ENCODE assay signal across 12 mouse cellular contexts in the genomic region with DNA sequence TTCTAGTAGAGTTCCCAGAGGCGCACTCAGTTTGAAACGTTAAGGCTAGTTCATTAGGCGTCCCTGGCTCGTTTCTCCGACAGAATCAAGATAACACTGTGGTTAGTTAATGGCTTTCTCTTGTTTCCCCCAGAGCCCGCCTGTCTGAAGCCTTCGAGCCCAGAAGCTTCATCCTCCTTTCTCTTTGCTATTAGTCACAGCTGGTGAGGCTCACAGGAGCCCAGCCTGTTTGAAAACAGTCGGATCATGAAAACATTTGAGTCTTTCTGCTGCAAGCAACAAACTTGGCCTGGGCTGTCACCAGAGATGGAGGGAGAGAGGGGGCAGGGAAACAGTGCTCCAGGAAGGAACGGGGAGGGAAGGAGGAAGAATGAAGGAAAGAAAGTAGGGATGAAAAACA.
DNase-seq lines count a peak whose midpoint lies in the region; ATAC-seq lines count a peak whose summit lies in the region.
"Had no signal": no experiment of that assay in that cellular context is flagged by ENCODE, and none has a peak within 500 bp of the region (broad histone marks: within the 10 kb centered on the region; RNA-seq: fewer than 3 reads in every experiment).

No protein-coding gene starts in this region.

- H3K4me3 ChIP-seq in hindbrain, embryonic 11.5 days (ENCODE audit: low read depth, low read length), result no peak overlapping the region
- no peak overlapping the region for H3K4me3 ChIP-seq in hindbrain, embryonic 13.5 days
- no peak overlapping the region for H3K4me3 ChIP-seq in lung, embryonic 15.5 days
- no peak overlapping the region for H3K4me3 ChIP-seq in embryonic facial prominence, embryonic 10.5 days
- H3K4me3 ChIP-seq: megakaryocyte, embryonic 14.5 days had no signal

- 16% methylated on average over 9 of the region's 9 CpGs for WGBS in hindbrain, embryonic 11.5 days
- 13% methylated on average over 9 of the region's 9 CpGs for WGBS in hindbrain, embryonic 13.5 days
- 4% methylated on average over 9 of the region's 9 CpGs for WGBS in lung, embryonic 15.5 days
- WGBS in embryonic facial prominence, embryonic 10.5 days, result 9% methylated on average over 9 of the region's 9 CpGs

- no peak overlapping the region for H3K9ac ChIP-seq in hindbrain, embryonic 11.5 days (ENCODE audit: low read depth, low read length)
- H3K9ac ChIP-seq in hindbrain, embryonic 13.5 days, result no peak overlapping the region
- H3K9ac ChIP-seq in lung, embryonic 15.5 days, result no peak overlapping the region

- no peak for ATAC-seq in hindbrain, embryonic 11.5 days (ENCODE audit: low FRiP score)
- ATAC-seq in hindbrain, embryonic 13.5 days (ENCODE audit: low FRiP score), result no peak
- ATAC-seq in lung, embryonic 15.5 days (ENCODE audit: borderline replicate concordance, extremely low read depth, low FRiP score, low TSS enrichment), result no peak; the same call in 1 of the 2 replicates

- H3K36me3 ChIP-seq in hindbrain, embryonic 11.5 days (ENCODE audit: control insufficient read depth, insufficient read depth, low read length), result no peaks in the 10 kb centered on the region
- no peaks in the 10 kb centered on the region for H3K36me3 ChIP-seq in hindbrain, embryonic 13.5 days
- no peaks in the 10 kb centered on the region for H3K36me3 ChIP-seq in lung, embryonic 15.5 days
- H3K36me3 ChIP-seq in embryonic facial prominence, embryonic 10.5 days (replicated peaks), result no peaks in the 10 kb centered on the region

- no peak overlapping the region for H3K4me2 ChIP-seq in hindbrain, embryonic 11.5 days (replicated peaks; ENCODE audit: low read depth, low read length)
- H3K4me2 ChIP-seq in hindbrain, embryonic 13.5 days, result no peak overlapping the region
- peak overlapping the region; percentile 13; the same call in 1 of the 2 replicates for H3K4me2 ChIP-seq in lung, embryonic 15.5 days

- no peaks in the 10 kb centered on the region for H3K9me3 ChIP-seq in hindbrain, embryonic 11.5 days (ENCODE audit: control insufficient read depth, low read length)
- no peaks in the 10 kb centered on the region for H3K9me3 ChIP-seq in hindbrain, embryonic 13.5 days
- no peaks in the 10 kb centered on the region for H3K9me3 ChIP-seq in lung, embryonic 15.5 days
- H3K9me3 ChIP-seq in embryonic facial prominence, embryonic 10.5 days, result no peaks in the 10 kb centered on the region
- H3K9me3 ChIP-seq: megakaryocyte, embryonic 14.5 days had no signal

- H3K4me1 ChIP-seq in hindbrain, embryonic 11.5 days (replicated peaks; ENCODE audit: control insufficient read depth, insufficient read depth, low read length), result no peaks in the 10 kb centered on the region
- peaks cover 6% of the 10 kb centered on the region; the same call in 1 of the 2 replicates for H3K4me1 ChIP-seq in hindbrain, embryonic 13.5 days (replicated peaks)
- no peaks in the 10 kb centered on the region for H3K4me1 ChIP-seq in lung, embryonic 15.5 days
- peaks cover 6% of the 10 kb centered on the region for H3K4me1 ChIP-seq in embryonic facial prominence, embryonic 10.5 days
- H3K4me1 ChIP-seq: megakaryocyte, embryonic 14.5 days had no signal

- H3K27me3 ChIP-seq in hindbrain, embryonic 11.5 days (ENCODE audit: control insufficient read depth, insufficient read depth, low read length), result no peaks in the 10 kb centered on the region
- H3K27me3 ChIP-seq in hindbrain, embryonic 13.5 days, result no peaks in the 10 kb centered on the region
- H3K27me3 ChIP-seq in lung, embryonic 15.5 days, result no peaks in the 10 kb centered on the region
- H3K27me3 ChIP-seq in embryonic facial prominence, embryonic 10.5 days (replicated peaks; ENCODE audit: low read depth, poor library complexity, severe bottlenecking), result no peaks in the 10 kb centered on the region
- H3K27me3 ChIP-seq: megakaryocyte, embryonic 14.5 days had no signal

- DNase-seq in hindbrain, embryonic 11.5 days (ENCODE audit: low spot score), result peak; percentile 9
- no peak for DNase-seq in lung, postnatal 14 days
- DNase-seq in embryonic facial prominence, embryonic 10.5 days (ENCODE audit: low spot score), result peak; percentile 15
- peak; percentile 4 to 35 for DNase-seq in lung, postnatal 4 days
- DNase-seq in gastrocnemius, postnatal 4 days (ENCODE audit: low spot score in 2 of 2), result no peak
- DNase-seq: cerebellum, postnatal 10 days; layer of hippocampus, postnatal 36 days; spleen, adult 18-20 months; thymus, postnatal 14 days had no signal

- H3K27ac ChIP-seq in hindbrain, embryonic 11.5 days (ENCODE audit: low read depth, low read length), result no peak overlapping the region
- no peak overlapping the region for H3K27ac ChIP-seq in hindbrain, embryonic 13.5 days
- H3K27ac ChIP-seq in lung, embryonic 15.5 days, result no peak overlapping the region
- H3K27ac ChIP-seq in embryonic facial prominence, embryonic 10.5 days (replicated peaks), result no peak overlapping the region

Comparison
In these comparisons a context has a peak if more than half of its experiments do, and no peak if none do; other contexts are left out.
1. DNase-seq: peak in hindbrain, embryonic 11.5 days (single experiment), embryonic facial prominence, embryonic 10.5 days (single experiment) and lung, postnatal 4 days (2 of 2); none in lung, postnatal 14 days (single experiment) and gastrocnemius, postnatal 4 days (0 of 2).